ENCODE assay signal across 9 mouse cellular contexts in genomic region chr2:75150986-75151385, GRCm38 (mm10).
DNase-seq lines count a peak whose midpoint lies in the region; ATAC-seq and TF ChIP-seq lines count a peak whose summit lies in the region.
"Had no signal": no experiment of that assay in that cellular context is flagged by ENCODE, and none has a peak within 500 bp of the region (broad histone marks: within the 10 kb centered on the region; RNA-seq: fewer than 3 reads in every experiment).

No protein-coding gene starts in this region.

- DNase-seq in cerebellum, adult 8-10 months: peak; percentile 4
- peak; percentile 53 for DNase-seq in neural tube, embryonic 10.5 days (ENCODE audit: extremely low spot score, low spot score)
- peak; percentile 71 to 87 for DNase-seq in cerebellum, postnatal 14 days
- peak; percentile 90 for DNase-seq in hindbrain, postnatal 0 days (ENCODE audit: low spot score)
- peak; percentile 72 for DNase-seq in lung, postnatal 0 days (ENCODE audit: low spot score)
- DNase-seq in thymus, postnatal 36 days: peak; percentile 19 to 23

- no peak overlapping the region for H3K4me3 ChIP-seq in neural tube, embryonic 15.5 days (replicated peaks)
- H3K4me3 ChIP-seq in hindbrain, postnatal 0 days (ENCODE audit: low read length): no peak overlapping the region
- H3K4me3 ChIP-seq in lung, postnatal 0 days (ENCODE audit: low read depth, low read length): no peak overlapping the region
- H3K4me3 ChIP-seq: heart, embryonic 15.5 days had no signal

- 5% methylated on average over 6 of the region's 6 CpGs for WGBS in neural tube, embryonic 15.5 days
- 5% methylated on average over 6 of the region's 6 CpGs for WGBS in hindbrain, postnatal 0 days
- WGBS in lung, postnatal 0 days: 3% methylated on average over 6 of the region's 6 CpGs

- TF ChIP-seq CTCF in hindbrain, postnatal 0 days (IDR thresholded peaks at IDR 0.05; ENCODE audit: low read depth): peak; percentile 79
- peak; percentile 73 for TF ChIP-seq CTCF in lung, postnatal 0 days (IDR thresholded peaks at IDR 0.05)

- peaks cover 6% of the 10 kb centered on the region for H3K4me1 ChIP-seq in neural tube, embryonic 15.5 days
- no peaks in the 10 kb centered on the region for H3K4me1 ChIP-seq in hindbrain, postnatal 0 days (ENCODE audit: insufficient read depth, low read length)
- peaks cover 3% of the 10 kb centered on the region; the same call in 1 of the 2 replicates for H3K4me1 ChIP-seq in lung, postnatal 0 days (ENCODE audit: insufficient read depth, low read depth, low read length)

- TF ChIP-seq EP300 in lung, postnatal 0 days (IDR thresholded peaks at IDR 0.05): 0 out of 2 replicates have a peak, but pooled peaks have one; percentile 13

- H3K9ac ChIP-seq in neural tube, embryonic 15.5 days (replicated peaks): no peak overlapping the region
- H3K9ac ChIP-seq in hindbrain, postnatal 0 days (replicated peaks; ENCODE audit: low read length): no peak overlapping the region
- H3K9ac ChIP-seq in lung, postnatal 0 days (replicated peaks; ENCODE audit: low read depth): no peak overlapping the region
- H3K9ac ChIP-seq: heart, embryonic 15.5 days had no signal

- H3K9me3 ChIP-seq in neural tube, embryonic 15.5 days (replicated peaks): no peaks in the 10 kb centered on the region
- no peaks in the 10 kb centered on the region for H3K9me3 ChIP-seq in hindbrain, postnatal 0 days (ENCODE audit: low read length)
- H3K9me3 ChIP-seq in lung, postnatal 0 days (ENCODE audit: low read length): no peaks in the 10 kb centered on the region
- H3K9me3 ChIP-seq: heart, embryonic 15.5 days had no signal

- no peak overlapping the region for H3K4me2 ChIP-seq in neural tube, embryonic 15.5 days
- no peak overlapping the region for H3K4me2 ChIP-seq in hindbrain, postnatal 0 days (ENCODE audit: low read depth, low read length)
- no peak overlapping the region for H3K4me2 ChIP-seq in lung, postnatal 0 days (replicated peaks; ENCODE audit: low read depth, low read length)
- H3K4me2 ChIP-seq: heart, embryonic 15.5 days had no signal

- peaks cover 2% of the 10 kb centered on the region; the same call in 1 of the 2 replicates for H3K27me3 ChIP-seq in neural tube, embryonic 15.5 days (replicated peaks)
- no peaks in the 10 kb centered on the region for H3K27me3 ChIP-seq in hindbrain, postnatal 0 days (ENCODE audit: insufficient read depth, low read length)
- H3K27me3 ChIP-seq in lung, postnatal 0 days (replicated peaks; ENCODE audit: insufficient read depth, low read length): no peaks in the 10 kb centered on the region

- ATAC-seq in cerebellum, adult (ENCODE audit: insufficient number of reproducible peaks, low FRiP score, low TSS enrichment): no peak
- no peak for ATAC-seq in neural tube, embryonic 15.5 days (ENCODE audit: low FRiP score)
- no peak for ATAC-seq in hindbrain, postnatal 0 days
- ATAC-seq in lung, postnatal 0 days: no peak

- no peak overlapping the region for H3K27ac ChIP-seq in neural tube, embryonic 15.5 days (replicated peaks)
- no peak overlapping the region for H3K27ac ChIP-seq in hindbrain, postnatal 0 days
- no peak overlapping the region for H3K27ac ChIP-seq in lung, postnatal 0 days (ENCODE audit: low read length)
- H3K27ac ChIP-seq: heart, embryonic 15.5 days had no signal

- no peaks in the 10 kb centered on the region for H3K36me3 ChIP-seq in neural tube, embryonic 15.5 days
- no peaks in the 10 kb centered on the region for H3K36me3 ChIP-seq in hindbrain, postnatal 0 days (ENCODE audit: insufficient read depth, low read length)
- no peaks in the 10 kb centered on the region for H3K36me3 ChIP-seq in lung, postnatal 0 days (ENCODE audit: insufficient read depth, low read length)
- H3K36me3 ChIP-seq: heart, embryonic 15.5 days had no signal

Comparison
In these comparisons a context has a peak if more than half of its experiments do, and no peak if none do; other contexts are left out.
1. DNase-seq: peak in every context shown above with its lines; median percentile 90 in hindbrain, postnatal 0 days; 79 in cerebellum, postnatal 14 days; 72 in lung, postnatal 0 days; 53 in neural tube, embryonic 10.5 days; 21 in thymus, postnatal 36 days; 4 in cerebellum, adult 8-10 months.